Mouse (Mus musculus) lung, embryonic 15.5 days (tissue): ENCODE measurements at regions not wholly inside any gene's neighbourhood (a gene's known extent, or its start where the extent isn't known, plus 50 kb on each side); places are given as distances from the start of the nearest gene placed in this dataset.

ENCODE experiments used
- ATAC-seq: fragments of 200-750 bp; cut with Nextera tagmentation; 2 replicates; pipeline ENCODE4 v1.8.0; 2017; ENCODE audit warnings: moderate number of reproducible peaks, borderline replicate concordance; ENCODE audit not compliant: low FRiP score, low TSS enrichment; ENCODE audit errors: extremely low read depth
- H3K27ac ChIP-seq: fragments of 300-500 bp; sonication (generic); 2 replicates; pipeline ENCODE4 v1.5.1; 2015; ENCODE audit warnings: moderate library complexity, mild to moderate bottlenecking, inconsistent platforms
- H3K27me3 ChIP-seq: fragments of 300-500 bp; sonication (generic); 2 replicates; pipeline ENCODE4 v1.6.1; 2015; ENCODE audit warnings: inconsistent platforms
- H3K36me3 ChIP-seq: fragments of 300-500 bp; sonication (generic); 2 replicates; pipeline ENCODE4 v1.6.1; 2015; ENCODE audit warnings: inconsistent platforms
- H3K4me1 ChIP-seq: fragments of 300-500 bp; sonication (generic); 2 replicates; pipeline ENCODE4 v1.6.1; 2015; ENCODE audit warnings: inconsistent platforms
- H3K4me2 ChIP-seq: fragments of 300-500 bp; sonication (generic); 2 replicates; pipeline ENCODE4 v1.6.1; 2015; ENCODE audit warnings: inconsistent platforms, mild to moderate bottlenecking, moderate library complexity
- H3K4me3 ChIP-seq: fragments of 300-500 bp; sonication (generic); 2 replicates; pipeline ENCODE4 v1.5.1; 2015; ENCODE audit warnings: mild to moderate bottlenecking, inconsistent platforms
- H3K9ac ChIP-seq: fragments of 300-500 bp; sonication (generic); 2 replicates; pipeline ENCODE4 v1.6.1; 2015; ENCODE audit warnings: inconsistent platforms
- H3K9me3 ChIP-seq: fragments of 300-500 bp; sonication (generic); 2 replicates; pipeline ENCODE4 v1.6.1; 2016; ENCODE audit warnings: inconsistent platforms
- WGBS: fragments of 180-500 bp; shearing (Covaris S2); methylation state at CpG from one replicate; pipeline ENCODE4 v1.1.7; 2015; 5-methylcytosine and 5-hydroxymethylcytosine counted together

DNA sequence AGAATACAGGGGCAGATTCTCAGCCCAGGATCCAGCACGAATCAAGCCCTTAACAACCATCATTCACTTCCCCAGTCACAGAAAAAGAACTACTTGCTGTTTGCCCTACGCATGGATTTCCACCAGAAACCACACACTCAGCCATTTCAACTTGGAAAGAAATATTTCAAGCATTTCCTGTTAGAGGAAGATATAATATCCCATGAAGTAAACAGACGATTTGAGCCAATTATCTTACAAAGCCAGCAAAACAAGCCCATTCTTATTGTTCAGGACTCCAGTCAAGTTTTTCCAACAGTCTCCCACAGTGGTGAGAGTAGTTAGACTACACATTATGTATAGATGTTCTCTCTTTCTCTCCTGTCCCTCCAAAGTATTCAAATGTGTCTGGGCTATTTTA lies 324.1 kb downstream of the Rnd3 start:
- H3K27ac ChIP-seq: peak overlapping the region; percentile 67
- H3K9me3 ChIP-seq: no peaks in the 10 kb centered on the region
- WGBS: 15% methylated on average over 3 of the region's 3 CpGs
- H3K27me3 ChIP-seq: no peaks in the 10 kb centered on the region
- no peaks in the 10 kb centered on the region for H3K36me3 ChIP-seq
- no peak overlapping the region for H3K4me3 ChIP-seq
- no peak overlapping the region for H3K9ac ChIP-seq
- ATAC-seq: peak; percentile 50; the same call in 1 of the 2 replicates
- H3K4me2 ChIP-seq: no peak overlapping the region
- H3K4me1 ChIP-seq: 0 out of 2 replicates have a peak, but pooled peaks cover 16% of the 10 kb centered on the region

DNA sequence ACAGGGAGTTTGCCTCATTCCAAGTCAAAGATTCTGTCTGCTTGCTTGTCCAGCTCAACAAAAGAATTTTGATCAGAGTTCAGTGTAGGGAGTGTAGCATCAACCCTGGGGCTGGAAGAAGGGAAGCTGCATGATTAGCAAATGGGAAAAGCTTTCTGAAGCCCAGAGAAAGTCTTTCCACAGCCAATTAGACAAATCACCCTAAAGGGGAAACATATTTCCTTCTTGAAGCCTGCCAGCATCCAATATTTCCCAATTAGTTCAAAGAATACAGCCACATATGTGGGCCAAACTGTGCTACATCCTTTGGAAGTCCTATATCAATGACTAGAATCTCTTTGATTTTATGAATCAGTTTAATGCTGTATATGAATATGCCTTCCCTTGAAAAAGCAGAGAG lies 326.2 kb downstream of the Rnd3 start:
- no peak overlapping the region for H3K4me2 ChIP-seq
- H3K9me3 ChIP-seq: no peaks in the 10 kb centered on the region
- 0 out of 2 replicates have a peak, but pooled peaks cover 16% of the 10 kb centered on the region for H3K4me1 ChIP-seq
- no peak overlapping the region for H3K4me3 ChIP-seq
- H3K27ac ChIP-seq: peak overlapping the region; percentile 19; the same call in 1 of the 2 replicates
- H3K9ac ChIP-seq: no peak overlapping the region
- H3K36me3 ChIP-seq: no peaks in the 10 kb centered on the region
- no peaks in the 10 kb centered on the region for H3K27me3 ChIP-seq
- ATAC-seq: no peak

DNA sequence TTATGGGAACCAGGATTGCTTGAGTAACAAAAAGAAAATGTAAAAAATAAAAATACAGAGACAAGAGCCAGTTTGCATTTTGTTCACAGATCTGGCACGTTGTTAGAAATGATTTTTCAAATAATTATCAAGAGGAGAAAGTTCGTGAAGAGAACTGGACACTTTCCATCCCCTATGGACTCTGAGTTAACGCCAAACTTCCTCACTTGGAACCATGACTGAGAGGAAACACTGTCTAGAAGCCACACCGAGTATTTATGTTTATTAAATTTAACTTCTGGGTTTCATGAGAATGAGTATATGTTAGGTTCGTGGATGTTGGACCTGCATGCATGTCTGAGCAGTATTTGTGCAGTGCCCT lies 329.6 kb downstream of the Rnd3 start:
- WGBS: 54% methylated on average over 5 of the region's 5 CpGs
- Histone ChIP-seq H3K4me2 (no peak overlapping the region), H3K36me3 (no peaks in the 10 kb centered on the region), H3K4me3 (no peak overlapping the region), H3K27me3 (no peaks in the 10 kb centered on the region), H3K4me1 (peaks cover 10% of the 10 kb centered on the region), H3K9ac (no peak overlapping the region), H3K9me3 (no peaks in the 10 kb centered on the region), H3K27ac (peak overlapping the region; percentile 86)
- 0 out of 2 replicates have a peak, but pooled peaks have one; percentile 5 for ATAC-seq

DNA sequence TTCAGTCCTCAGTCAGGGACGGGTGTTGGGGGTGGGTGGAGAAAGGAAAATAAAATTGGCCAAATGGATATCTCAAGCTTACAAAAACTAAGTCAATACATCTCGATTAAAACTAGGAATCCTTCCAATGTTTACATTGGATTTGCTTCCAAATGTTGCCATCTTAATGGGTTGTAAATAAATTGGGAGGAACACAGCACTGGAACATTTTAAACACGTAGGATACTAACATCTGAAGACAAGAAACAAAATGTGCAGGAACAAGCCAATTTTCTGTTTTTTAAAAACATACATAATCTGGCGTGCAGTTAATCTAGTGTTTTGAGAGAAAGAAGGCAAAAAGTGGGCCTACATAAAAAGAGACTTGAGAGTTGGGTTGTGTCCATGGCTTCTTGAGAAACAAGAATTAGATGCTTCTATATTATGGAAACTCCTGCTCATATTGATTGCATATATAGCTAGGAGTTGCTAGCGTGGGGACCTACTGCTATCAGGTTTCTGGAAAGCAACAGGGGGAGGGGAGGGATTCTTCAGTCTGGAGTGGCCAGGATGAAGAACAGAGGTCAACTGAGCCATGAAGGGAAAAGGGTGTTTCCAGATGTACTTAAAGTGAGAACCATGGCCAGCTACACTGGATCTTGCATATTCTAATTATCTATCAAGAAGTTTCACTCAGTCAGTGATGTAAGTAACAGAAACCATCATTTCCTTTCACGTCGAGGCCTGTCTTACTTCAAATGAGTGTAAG lies 330.2 kb downstream of the Rnd3 start:
- 38% methylated on average over 7 of the region's 7 CpGs for WGBS
- peak; percentile 54; the same call in 1 of the 2 replicates for ATAC-seq
- peak overlapping the region; percentile 86 for H3K27ac ChIP-seq

GRCm38 (mm10) chr2:50816364-50816763 lies 332.5 kb downstream of the Rnd3 start:
- 70% methylated on average over 5 of the region's 5 CpGs for WGBS
- Histone ChIP-seq H3K4me2 (no peak overlapping the region), H3K27me3 (no peaks in the 10 kb centered on the region), H3K4me1 (peaks cover 17% of the 10 kb centered on the region), H3K4me3 (no peak overlapping the region), H3K27ac (no peak overlapping the region), H3K9me3 (no peaks in the 10 kb centered on the region), H3K9ac (no peak overlapping the region), H3K36me3 (no peaks in the 10 kb centered on the region)
- ATAC-seq: no peak

More for the DNA sequence above, 330.2 kb downstream of the Rnd3 start:
- Histone ChIP-seq H3K4me3 (no peak overlapping the region), H3K27me3 (no peaks in the 10 kb centered on the region), H3K9me3 (no peaks in the 10 kb centered on the region), H3K9ac (no peak overlapping the region), H3K4me1 (peaks cover 15% of the 10 kb centered on the region), H3K4me2 (no peak overlapping the region), H3K36me3 (no peaks in the 10 kb centered on the region)

DNA sequence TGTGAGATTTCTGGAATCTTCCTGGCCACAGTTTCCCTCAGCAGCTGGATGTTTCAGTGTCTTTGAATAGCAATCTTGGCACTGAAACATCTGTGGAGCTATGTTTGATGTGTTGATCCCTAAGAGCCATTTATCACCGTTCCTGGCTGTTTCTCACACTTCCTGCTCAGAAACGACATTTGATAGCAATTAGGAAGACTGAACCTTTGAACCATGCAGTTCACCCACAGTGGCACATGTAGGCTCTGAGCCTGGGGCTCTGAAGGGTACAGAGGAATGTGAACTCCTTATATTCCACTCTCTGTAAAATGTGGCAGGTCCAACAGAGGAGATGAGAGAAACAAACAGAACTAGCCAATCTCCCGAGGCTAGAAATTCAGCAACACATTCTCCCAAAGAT lies 333.4 kb downstream of the Rnd3 start:
- Histone ChIP-seq H3K4me3 (no peak overlapping the region), H3K9ac (no peak overlapping the region), H3K27ac (peak overlapping the region; percentile 23), H3K27me3 (no peaks in the 10 kb centered on the region), H3K9me3 (no peaks in the 10 kb centered on the region), H3K36me3 (no peaks in the 10 kb centered on the region), H3K4me1 (peaks cover 17% of the 10 kb centered on the region), H3K4me2 (no peak overlapping the region)
- ATAC-seq: no peak
- 18% methylated on average over 3 of the region's 3 CpGs for WGBS

- H3K9ac ChIP-seq: no peak overlapping the region
- no peak overlapping the region for H3K4me2 ChIP-seq
- ATAC-seq: no peak
- no peaks in the 10 kb centered on the region for H3K9me3 ChIP-seq
- no peaks in the 10 kb centered on the region for H3K27me3 ChIP-seq
- H3K36me3 ChIP-seq: no peaks in the 10 kb centered on the region
- peak overlapping the region; percentile 39; the same call in 1 of the 2 replicates for H3K27ac ChIP-seq
- 55% methylated on average over 9 of the region's 9 CpGs for WGBS
- H3K4me1 ChIP-seq: peaks cover 17% of the 10 kb centered on the region
- H3K4me3 ChIP-seq: no peak overlapping the region
Observed at GRCm38 (mm10) chr2:50813568-50814461, 335.1 kb downstream of the Rnd3 start.

- Histone ChIP-seq H3K4me3 (no peak overlapping the region), H3K36me3 (no peaks in the 10 kb centered on the region), H3K9me3 (no peaks in the 10 kb centered on the region), H3K4me2 (no peak overlapping the region), H3K27me3 (no peaks in the 10 kb centered on the region), H3K4me1 (peaks cover 17% of the 10 kb centered on the region), H3K9ac (no peak overlapping the region), H3K27ac (no peak overlapping the region)
- no peak for ATAC-seq
- 43% methylated on average over 4 of the region's 4 CpGs for WGBS
Observed at GRCm38 (mm10) chr2:50812296-50812695, 336.6 kb downstream of the Rnd3 start.

GRCm38 (mm10) chr2:50810336-50811066 lies 338.4 kb downstream of the Rnd3 start:
- H3K4me1 ChIP-seq: peaks cover 13% of the 10 kb centered on the region
- H3K9ac ChIP-seq: no peak overlapping the region
- no peaks in the 10 kb centered on the region for H3K9me3 ChIP-seq
- no peak overlapping the region for H3K4me3 ChIP-seq
- peak; percentile 39; the same call in 1 of the 2 replicates for ATAC-seq
- H3K27ac ChIP-seq: peak overlapping the region; percentile 76
- WGBS: 14% methylated on average over 5 of the region's 5 CpGs
- no peak overlapping the region for H3K4me2 ChIP-seq
- H3K27me3 ChIP-seq: no peaks in the 10 kb centered on the region
- H3K36me3 ChIP-seq: no peaks in the 10 kb centered on the region

GRCm38 (mm10) chr2:50809823-50810222 lies 339.1 kb downstream of the Rnd3 start:
- 65% methylated on average over 3 of the region's 3 CpGs for WGBS

DNA sequence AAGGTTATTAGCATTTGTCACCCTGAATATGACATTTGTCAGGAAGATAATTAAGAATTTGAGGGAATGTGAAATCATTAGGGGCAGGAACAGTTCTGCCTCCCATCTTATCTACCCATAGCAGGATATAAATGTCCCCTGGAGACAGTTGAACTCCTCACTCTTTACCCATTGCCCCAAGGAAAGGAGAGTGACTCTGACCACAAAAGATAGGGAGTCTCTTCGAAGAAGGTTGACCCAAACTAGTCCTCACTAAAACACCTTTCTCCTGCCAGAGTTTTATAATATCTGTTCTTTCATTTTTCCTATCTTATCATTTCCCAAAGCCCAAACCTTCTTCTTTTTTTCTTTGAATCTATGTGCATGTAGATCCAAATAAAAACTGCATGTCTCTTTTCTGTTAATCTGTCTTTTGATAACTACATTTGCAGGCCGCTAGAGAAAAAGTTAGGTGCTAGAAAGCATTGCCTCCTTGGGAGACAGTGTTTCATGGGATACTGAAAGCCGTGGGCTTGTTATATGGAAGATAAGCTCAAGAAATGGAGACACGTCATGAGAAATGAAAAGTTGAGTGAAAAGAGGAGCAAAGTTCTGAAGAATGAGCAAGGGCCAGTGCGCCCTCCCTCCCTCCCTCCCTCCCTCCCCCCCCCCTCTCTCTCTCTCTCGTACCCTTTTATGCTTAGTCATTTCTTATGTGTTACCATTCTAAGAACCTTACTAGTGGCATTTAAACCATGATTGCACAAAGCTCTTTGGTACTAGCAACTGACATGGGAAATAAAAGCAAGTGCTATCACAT lies 341.6 kb downstream of the Rnd3 start:
- no peaks in the 10 kb centered on the region for H3K9me3 ChIP-seq
- H3K4me3 ChIP-seq: no peak overlapping the region
- 70% methylated on average over 6 of the region's 6 CpGs for WGBS
- no peak overlapping the region for H3K9ac ChIP-seq
- no peak overlapping the region for H3K27ac ChIP-seq
- no peaks in the 10 kb centered on the region for H3K36me3 ChIP-seq
- H3K4me1 ChIP-seq: no peaks in the 10 kb centered on the region; the same call in 1 of the 2 replicates
- no peak for ATAC-seq
- no peaks in the 10 kb centered on the region for H3K27me3 ChIP-seq
- no peak overlapping the region for H3K4me2 ChIP-seq

More at GRCm38 (mm10) chr2:50809823-50810222, 339.1 kb downstream of the Rnd3 start:
- Histone ChIP-seq H3K9me3 (no peaks in the 10 kb centered on the region), H3K27ac (no peak overlapping the region; the same call in 1 of the 2 replicates), H3K9ac (no peak overlapping the region), H3K4me3 (no peak overlapping the region), H3K4me1 (peaks cover 8% of the 10 kb centered on the region; the same call in 1 of the 2 replicates), H3K27me3 (no peaks in the 10 kb centered on the region), H3K36me3 (no peaks in the 10 kb centered on the region), H3K4me2 (no peak overlapping the region)
- ATAC-seq: no peak
